Mouse (Mus musculus) splenic B cell, adult 2 months (primary cell): ENCODE measurements at regions not wholly inside any gene's neighbourhood (a gene's known extent, or its start where the extent isn't known, plus 50 kb on each side); places are given as distances from the start of the nearest gene placed in this dataset.

Source experiments
- DNase-seq: peaks from one replicate; pipeline ENCODE4 v3.0.0-alpha.2; 2011; ENCODE audit warnings: low read depth, low spot score
- H3K27me3 ChIP-seq: 2 replicates; pipeline ENCODE4 v1.6.1; 2012; ENCODE audit warnings: mild to moderate bottlenecking, low read length, moderate library complexity, mixed read lengths; ENCODE audit not compliant: control insufficient read depth, poor library complexity, insufficient read depth, severe bottlenecking
- H3K36me3 ChIP-seq: 2 replicates; pipeline ENCODE4 v1.6.1; 2012; ENCODE audit warnings: mild to moderate bottlenecking, low read length, moderate library complexity, mixed read lengths; ENCODE audit not compliant: control insufficient read depth, poor library complexity, insufficient read depth, severe bottlenecking

DNA sequence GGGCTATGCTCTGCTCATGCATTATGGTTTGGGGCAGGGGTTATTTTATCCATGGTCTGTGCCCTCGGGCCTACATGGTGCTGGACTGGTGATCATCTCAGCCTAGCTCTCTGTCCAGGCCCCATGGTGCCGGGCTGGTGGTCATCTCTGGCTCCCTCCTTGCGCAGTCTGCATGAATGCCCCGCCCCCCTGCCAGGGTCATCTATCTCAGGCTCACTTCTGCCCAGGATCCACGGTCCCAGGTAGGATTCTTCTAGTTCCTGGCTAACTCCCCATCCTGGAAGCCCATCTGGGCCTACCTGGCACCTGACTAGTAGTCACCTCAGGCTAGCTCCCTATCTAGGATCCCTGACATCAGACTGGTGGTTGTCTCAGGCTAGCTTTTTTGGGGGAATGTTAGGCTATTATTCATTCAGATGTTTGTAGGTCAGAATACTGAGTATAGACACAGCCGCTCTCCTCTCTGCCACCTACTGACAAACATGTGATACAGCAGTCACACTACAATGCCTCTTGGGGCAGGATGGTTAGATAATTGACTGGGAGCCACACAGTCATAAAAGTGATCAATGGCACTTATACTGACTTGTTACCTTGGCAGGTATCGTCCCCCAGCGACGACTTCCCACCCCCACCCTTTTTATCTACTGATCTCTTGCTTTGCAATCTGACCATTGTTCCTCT, 98.1 kb downstream of the Wscd1 start:
- no peaks in the 10 kb centered on the region for H3K36me3 ChIP-seq
- H3K27me3 ChIP-seq: no peaks in the 10 kb centered on the region; the same call in 1 of the 2 replicates
- no peak for DNase-seq

DNA sequence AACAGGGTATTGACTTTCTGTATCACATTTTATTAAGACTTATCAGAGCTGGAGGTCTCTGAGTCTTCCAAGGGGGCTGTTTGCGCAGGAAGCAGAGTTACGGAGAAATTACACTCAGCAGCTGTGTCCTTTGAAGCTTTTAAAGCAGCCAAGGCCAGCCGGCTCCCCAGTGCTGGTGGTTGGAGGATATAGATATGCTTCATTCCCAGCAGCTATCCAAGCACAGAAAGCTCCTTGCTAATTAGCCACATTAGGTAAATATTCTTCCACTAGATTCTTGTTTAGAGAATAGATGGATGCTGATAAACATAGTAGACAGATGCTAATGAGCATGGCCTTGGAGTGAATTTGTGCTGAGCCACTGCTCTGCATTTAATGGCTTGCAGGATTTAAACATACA, 96.8 kb downstream of the Wscd1 start:
- no peaks in the 10 kb centered on the region; the same call in 1 of the 2 replicates for H3K27me3 ChIP-seq
- no peak for DNase-seq
- H3K36me3 ChIP-seq: no peaks in the 10 kb centered on the region

DNA sequence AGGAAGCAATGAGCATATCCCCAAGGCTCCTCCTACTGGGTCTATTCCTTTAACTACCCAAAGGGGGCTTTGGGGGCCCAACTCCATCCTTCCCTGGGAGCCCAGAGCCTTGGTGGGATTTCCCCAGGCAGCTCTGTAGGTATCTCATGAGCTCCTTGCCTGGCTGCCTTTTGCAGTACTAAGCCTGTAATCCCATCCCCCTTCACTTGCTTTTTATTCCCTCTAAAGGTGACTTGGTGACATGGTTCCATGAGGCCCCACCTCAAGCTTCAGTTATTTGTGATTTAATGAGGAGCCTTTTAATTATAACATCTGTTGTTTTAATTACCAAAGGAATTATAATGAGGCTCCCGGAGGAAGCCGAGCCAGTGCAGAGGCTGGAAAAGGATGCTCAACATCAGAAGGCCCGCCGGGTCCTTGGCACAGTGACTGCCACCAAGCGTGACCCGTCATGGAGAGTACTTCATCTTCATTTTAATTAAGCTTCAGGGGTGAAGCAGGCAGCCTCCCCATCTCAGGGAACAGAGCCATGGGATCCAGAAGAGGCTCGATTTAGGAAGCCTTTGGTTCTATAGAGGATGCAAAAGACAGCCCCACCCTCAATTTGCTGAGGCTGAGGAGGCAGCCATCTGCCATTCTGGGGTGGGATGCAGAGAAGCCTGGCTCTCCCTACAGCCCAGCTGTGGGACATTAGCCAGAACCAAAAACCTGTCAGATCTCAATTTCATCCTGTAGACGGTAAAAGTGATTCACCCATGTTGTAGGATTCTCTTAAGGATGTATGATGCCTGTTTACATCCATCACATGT, 91.1 kb downstream of the Wscd1 start:
- Histone ChIP-seq H3K27me3 (no peaks in the 10 kb centered on the region), H3K36me3 (no peaks in the 10 kb centered on the region)
- DNase-seq: no peak
